Mouse (Mus musculus) midbrain, embryonic 13.5 days (tissue): Measurements from ENCODE around the gene Cpne8. TPM values are rescaled to one million over a fixed set of nuclear protein-coding genes. Genes with fewer than 3 reads are reported as not detected.
"Not testable (repeated sequence)": the region's sequence is repeated elsewhere in the genome, so short reads cannot be mapped to it uniquely, and the experiment has no call there.

Experiments used
- ATAC-seq: fragments of 200-750 bp; cut with Nextera tagmentation; 2 replicates; pipeline ENCODE4 v1.8.0; 2017; ENCODE audit warnings: mild to moderate bottlenecking, moderate TSS enrichment, moderate library complexity
- H3K27ac ChIP-seq: fragments of 300-500 bp; sonication (generic); 2 replicates; pipeline ENCODE4 v1.5.1; 2015; ENCODE audit warnings: inconsistent platforms, mild to moderate bottlenecking, moderate library complexity
- H3K27me3 ChIP-seq: fragments of 300-500 bp; sonication (generic); 2 replicates; pipeline ENCODE4 v1.6.1; 2015; ENCODE audit warnings: mild to moderate bottlenecking, inconsistent platforms
- H3K36me3 ChIP-seq: fragments of 300-500 bp; sonication (generic); 2 replicates; pipeline ENCODE4 v1.6.1; 2015; ENCODE audit warnings: mild to moderate bottlenecking, inconsistent platforms
- H3K4me1 ChIP-seq: fragments of 300-500 bp; sonication (generic); replicated peaks from 2 replicates; pipeline ENCODE4 v1.6.1; 2015; ENCODE audit warnings: inconsistent platforms
- H3K4me2 ChIP-seq: fragments of 300-500 bp; sonication (generic); replicated peaks from 2 replicates; pipeline ENCODE4 v1.6.1; 2015; ENCODE audit warnings: moderate library complexity, mild to moderate bottlenecking, inconsistent platforms
- H3K4me3 ChIP-seq: fragments of 300-500 bp; sonication (generic); replicated peaks from 2 replicates; pipeline ENCODE4 v1.5.1; 2015; ENCODE audit warnings: mild to moderate bottlenecking, inconsistent platforms
- H3K9ac ChIP-seq: fragments of 300-500 bp; sonication (generic); replicated peaks from 2 replicates; pipeline ENCODE4 v1.6.1; 2015; ENCODE audit warnings: mild to moderate bottlenecking, inconsistent platforms
- H3K9me3 ChIP-seq: fragments of 300-500 bp; sonication (generic); 2 replicates; pipeline ENCODE4 v1.6.1; 2016; ENCODE audit warnings: mild to moderate bottlenecking, inconsistent platforms
- WGBS: fragments of 180-500 bp; shearing (Covaris S2); methylation state at CpG from one replicate; pipeline ENCODE4 v1.1.7; 2015; 5-methylcytosine and 5-hydroxymethylcytosine counted together
- polyA plus RNA-seq: library from polyadenylated mRNA; unstranded; fragments of >200 nt; fragmentation: Nextera tagmentation; extraction: Ambion mirVana; gene quantifications from 2 replicates; pipeline ENCODE4 v1.2.1, GENCODE M21; 2015

Gene Cpne8
- polyA plus RNA-seq, 1 experiment from 2014 or later: 7.4 TPM

DNA sequence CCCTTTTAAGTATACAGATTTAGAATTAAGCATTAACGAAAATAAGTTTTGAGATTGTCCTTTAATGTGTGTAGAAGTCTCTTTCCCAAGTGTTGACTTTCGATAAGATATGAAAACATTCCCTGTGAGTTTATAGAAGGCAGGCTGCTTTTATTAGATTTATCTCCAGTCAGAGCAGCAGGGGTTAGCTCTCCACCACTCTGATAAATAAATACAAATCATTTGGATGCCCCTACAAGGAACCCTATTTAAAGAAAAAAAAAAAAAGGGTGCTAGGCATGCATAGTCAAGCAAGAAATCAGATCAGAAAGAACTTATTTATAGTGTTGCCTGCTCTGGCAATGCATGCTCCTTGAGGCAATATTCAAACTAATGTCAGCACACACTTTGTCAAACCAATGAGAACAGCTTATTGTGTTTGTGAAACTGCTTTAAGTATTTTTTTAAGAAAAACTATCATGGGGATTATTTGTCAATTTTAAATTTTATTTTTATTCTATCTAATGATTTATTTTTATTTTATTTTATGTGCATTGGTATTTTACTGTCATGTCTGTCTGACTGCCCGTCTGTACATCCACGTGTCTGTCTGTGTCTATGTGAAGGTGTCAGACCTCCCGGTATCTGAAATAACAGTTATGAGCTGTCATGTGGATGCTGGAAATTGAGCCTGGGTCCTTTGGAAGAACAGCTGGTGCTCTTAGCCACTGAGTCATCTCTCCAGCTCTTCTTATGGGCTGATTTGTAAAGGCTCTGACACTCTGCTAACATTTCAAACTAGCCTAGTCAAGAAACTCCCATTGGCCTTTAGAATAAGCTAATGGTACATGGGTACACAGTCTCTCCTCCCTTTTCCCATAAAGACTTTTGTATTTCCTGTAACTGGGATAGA is 142.7 kb downstream of the Cpne8 start:
- H3K4me1 ChIP-seq: peaks cover 5% of the 10 kb centered on the region; the same call in 1 of the 2 replicates
- no peaks in the 10 kb centered on the region for H3K27me3 ChIP-seq
- no peak overlapping the region for H3K9ac ChIP-seq
- ATAC-seq: no peak
- no peak overlapping the region for H3K4me3 ChIP-seq
- no peaks in the 10 kb centered on the region for H3K9me3 ChIP-seq
- no peaks in the 10 kb centered on the region for H3K36me3 ChIP-seq
- no peak overlapping the region for H3K4me2 ChIP-seq
- WGBS: 89% methylated on average over 5 of the region's 5 CpGs
- no peak overlapping the region for H3K27ac ChIP-seq

DNA sequence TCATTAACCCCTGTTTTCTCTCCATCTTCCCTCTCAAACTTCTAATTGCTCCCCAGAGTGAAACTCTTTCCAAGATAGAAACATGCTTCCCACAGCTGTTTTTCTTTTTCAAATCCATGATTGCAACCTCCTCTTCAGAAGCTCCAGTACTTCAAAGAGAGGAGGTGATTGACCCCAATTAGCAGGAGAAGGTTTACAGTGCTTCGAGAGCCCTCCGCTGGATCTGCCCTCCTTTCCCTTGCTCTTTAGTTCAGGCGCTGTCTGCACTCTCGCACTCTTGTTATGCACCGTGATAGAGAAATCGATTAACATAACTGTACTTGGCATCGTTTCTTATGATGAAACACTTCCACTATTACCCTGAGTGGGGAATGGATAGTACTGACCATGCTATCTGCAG is 143.5 kb downstream of the Cpne8 start:
- peak; percentile 58; the same call in 1 of the 2 replicates for ATAC-seq
- Histone ChIP-seq H3K4me1 (peaks cover 5% of the 10 kb centered on the region; the same call in 1 of the 2 replicates), H3K36me3 (no peaks in the 10 kb centered on the region), H3K27me3 (no peaks in the 10 kb centered on the region), H3K9me3 (no peaks in the 10 kb centered on the region), H3K9ac (no peak overlapping the region), H3K27ac (no peak overlapping the region), H3K4me2 (no peak overlapping the region), H3K4me3 (no peak overlapping the region)
- WGBS: 49% methylated on average over 7 of the region's 7 CpGs

DNA sequence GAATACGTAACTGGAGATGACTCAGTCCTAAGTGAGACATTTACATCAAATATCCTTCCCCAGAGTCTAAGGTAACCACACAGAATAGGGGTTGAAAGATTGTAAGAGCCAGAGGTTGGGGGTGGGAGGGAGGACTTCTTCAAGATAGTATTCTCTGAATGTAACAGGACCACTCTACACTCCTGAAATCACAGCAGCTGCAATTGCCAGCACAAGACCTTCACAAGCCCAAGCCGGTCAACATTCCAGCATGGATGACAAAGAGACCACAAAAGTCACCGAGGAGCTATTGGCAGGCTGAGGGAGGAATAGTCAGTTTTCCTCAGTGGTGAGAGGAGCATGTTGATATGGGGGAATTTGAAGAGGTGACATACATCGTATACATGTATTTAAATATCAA is 166.5 kb downstream of the Cpne8 start:
- Histone ChIP-seq H3K9me3 (no peaks in the 10 kb centered on the region), H3K27me3 (no peaks in the 10 kb centered on the region), H3K9ac (no peak overlapping the region), H3K4me3 (no peak overlapping the region), H3K4me1 (no peaks in the 10 kb centered on the region), H3K36me3 (no peaks in the 10 kb centered on the region), H3K4me2 (no peak overlapping the region), H3K27ac (no peak overlapping the region)
- ATAC-seq: no peak
- 95% methylated on average over 4 of the region's 4 CpGs for WGBS

DNA sequence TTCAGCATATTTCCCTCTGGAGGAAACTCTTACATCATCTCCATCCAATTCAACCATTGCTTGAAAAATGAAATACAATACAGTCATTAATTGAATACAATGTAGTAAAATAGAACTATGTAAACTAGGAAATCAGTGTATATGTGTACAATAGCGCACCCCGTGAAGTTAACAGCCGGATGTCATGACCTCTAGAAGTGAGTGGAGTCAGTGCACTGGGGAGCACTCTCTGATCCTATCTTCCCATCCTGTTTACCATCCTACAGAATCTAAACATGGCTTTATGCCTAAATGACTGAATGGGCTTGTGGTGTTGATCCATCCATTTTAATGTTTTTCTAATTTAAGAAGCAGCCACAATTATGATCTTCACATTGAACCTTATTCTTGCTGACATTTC is 182.2 kb downstream of the Cpne8 start:
- no peak overlapping the region for H3K27ac ChIP-seq
- H3K9ac ChIP-seq: no peak overlapping the region
- 88% methylated on average over 3 of the region's 3 CpGs for WGBS
- no peaks in the 10 kb centered on the region for H3K4me1 ChIP-seq
- no peak for ATAC-seq
- H3K27me3 ChIP-seq: no peaks in the 10 kb centered on the region
- H3K9me3 ChIP-seq: no peaks in the 10 kb centered on the region
- no peak overlapping the region for H3K4me3 ChIP-seq
- H3K36me3 ChIP-seq: no peaks in the 10 kb centered on the region
- no peak overlapping the region for H3K4me2 ChIP-seq

DNA sequence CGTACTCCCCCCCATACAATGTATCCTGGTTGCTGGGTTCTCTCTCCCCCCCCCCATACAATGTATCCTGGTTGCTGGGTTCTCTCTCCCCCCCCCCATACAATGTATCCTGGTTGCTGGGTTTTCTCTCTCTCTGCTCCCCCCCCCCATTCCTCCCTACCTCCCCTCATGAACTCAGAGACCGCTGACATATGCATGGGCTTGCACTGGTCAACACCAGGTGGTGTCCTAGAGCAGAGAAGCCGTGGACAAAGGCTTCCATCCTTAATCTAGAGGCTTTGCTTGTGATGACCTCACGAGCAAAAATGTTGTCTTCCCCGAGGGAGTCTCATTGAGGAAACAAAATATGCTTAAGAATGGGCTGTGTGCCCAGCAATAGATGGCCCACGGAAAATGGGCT is 187.7 kb downstream of the Cpne8 start:
- ATAC-seq: no peak
- H3K4me3 ChIP-seq: no peak overlapping the region
- H3K4me2 ChIP-seq: no peak overlapping the region
- no peaks in the 10 kb centered on the region for H3K9me3 ChIP-seq
- WGBS: 79% methylated on average over 6 of the region's 6 CpGs
- H3K27ac ChIP-seq: no peak overlapping the region
- no peaks in the 10 kb centered on the region for H3K36me3 ChIP-seq
- H3K27me3 ChIP-seq: no peaks in the 10 kb centered on the region
- no peak overlapping the region for H3K9ac ChIP-seq
- no peaks in the 10 kb centered on the region for H3K4me1 ChIP-seq

DNA sequence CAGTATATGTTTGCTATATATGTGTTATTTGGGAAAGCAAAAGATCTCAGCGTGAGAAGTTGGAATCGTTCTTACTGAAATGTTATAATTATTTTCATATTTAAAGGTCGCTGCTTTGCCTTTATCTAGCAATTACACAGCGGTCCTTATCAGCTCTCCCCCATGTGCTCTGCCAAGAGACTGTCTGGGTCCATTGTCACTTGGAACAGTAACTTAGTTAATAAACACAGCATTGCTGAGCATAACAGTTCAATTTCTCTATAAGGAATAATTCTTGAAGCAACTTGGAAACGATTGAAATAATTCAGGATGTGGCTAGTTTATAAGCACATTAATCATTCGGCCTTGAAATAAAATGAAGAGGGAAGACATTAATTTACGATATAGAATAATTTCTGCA is 189.0 kb downstream of the Cpne8 start:
- no peaks in the 10 kb centered on the region for H3K4me1 ChIP-seq
- H3K27me3 ChIP-seq: no peaks in the 10 kb centered on the region
- H3K9me3 ChIP-seq: no peaks in the 10 kb centered on the region
- no peak overlapping the region for H3K9ac ChIP-seq
- H3K4me2 ChIP-seq: no peak overlapping the region
- H3K36me3 ChIP-seq: no peaks in the 10 kb centered on the region
- ATAC-seq: no peak
- H3K4me3 ChIP-seq: no peak overlapping the region
- H3K27ac ChIP-seq: no peak overlapping the region
- WGBS: 90% methylated on average over 7 of the region's 7 CpGs

DNA sequence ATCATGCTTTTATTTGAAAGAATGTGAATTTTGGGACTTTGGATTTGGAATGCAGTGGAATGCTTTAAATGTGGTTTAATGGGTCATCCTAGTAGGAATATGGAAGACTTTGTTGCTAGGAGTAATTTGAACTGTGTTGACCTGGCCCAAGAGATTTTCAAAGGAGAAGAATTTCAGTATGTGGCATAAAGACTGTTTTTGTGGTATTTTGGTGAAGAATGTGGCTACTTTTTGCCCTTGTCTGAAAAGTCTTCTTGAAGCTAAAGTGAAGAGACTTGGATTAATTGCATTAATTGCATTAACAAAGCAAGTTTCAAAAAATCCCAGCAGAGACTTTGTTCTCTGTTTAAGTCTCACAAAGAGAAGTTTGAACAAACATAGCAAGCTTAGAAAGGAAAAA is 208.7 kb downstream of the Cpne8 start:
- H3K27me3 ChIP-seq, H3K4me2 ChIP-seq, H3K9me3 ChIP-seq, H3K36me3 ChIP-seq, H3K4me3 ChIP-seq, ATAC-seq, H3K4me1 ChIP-seq, H3K27ac ChIP-seq, H3K9ac ChIP-seq: not testable (repeated sequence)

DNA sequence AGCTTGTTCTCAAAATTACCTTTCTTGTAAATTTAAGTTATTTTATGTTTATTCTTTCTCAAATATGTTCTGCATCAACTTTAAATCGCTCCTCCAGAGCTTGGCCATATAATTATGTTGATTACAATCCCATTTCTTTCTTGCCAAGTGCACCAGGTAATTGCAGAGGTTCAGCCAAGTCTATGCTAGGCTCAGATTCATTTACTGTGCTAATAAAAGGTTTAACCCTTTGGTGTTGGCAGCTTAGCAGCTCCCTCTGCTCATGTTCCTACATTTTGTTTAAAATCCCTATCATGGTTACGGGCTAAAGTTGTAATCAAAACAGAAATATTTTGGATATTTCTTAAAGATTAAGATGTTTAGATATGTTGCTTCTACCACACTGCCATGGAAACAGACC is 216.0 kb downstream of the Cpne8 start:
- no peak overlapping the region for H3K4me2 ChIP-seq
- H3K4me1 ChIP-seq: no peaks in the 10 kb centered on the region
- no peaks in the 10 kb centered on the region for H3K9me3 ChIP-seq
- H3K27ac ChIP-seq: no peak overlapping the region
- H3K27me3 ChIP-seq: no peaks in the 10 kb centered on the region
- ATAC-seq: no peak
- H3K36me3 ChIP-seq: no peaks in the 10 kb centered on the region
- no peak overlapping the region for H3K4me3 ChIP-seq
- no peak overlapping the region for H3K9ac ChIP-seq
- 92% methylated on average over 2 of the region's 2 CpGs for WGBS

DNA sequence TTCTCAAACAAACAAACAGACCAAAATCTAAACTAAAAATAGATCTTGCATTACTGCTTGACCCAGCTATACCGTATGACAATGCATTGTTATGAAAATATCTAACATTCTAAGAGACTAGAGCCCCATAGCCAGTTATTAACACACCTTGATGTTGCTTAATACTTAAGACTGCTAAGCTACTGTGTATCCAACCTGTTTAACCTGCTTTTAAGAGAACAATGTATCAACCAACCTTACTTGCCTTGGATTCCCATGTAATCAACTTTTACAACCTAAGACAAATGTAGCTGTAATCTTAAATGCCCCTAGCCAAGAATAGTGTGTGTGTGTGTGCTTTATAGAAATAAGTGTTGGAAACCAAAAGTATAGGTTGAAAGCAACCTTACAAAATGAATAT is 233.2 kb downstream of the Cpne8 start:
- H3K9me3 ChIP-seq: no peaks in the 10 kb centered on the region
- ATAC-seq: no peak
- H3K36me3 ChIP-seq: no peaks in the 10 kb centered on the region
- no peaks in the 10 kb centered on the region for H3K27me3 ChIP-seq
- 89% methylated on average over 1 of the region's 1 CpGs for WGBS
- no peak overlapping the region for H3K9ac ChIP-seq
- H3K27ac ChIP-seq: no peak overlapping the region
- H3K4me3 ChIP-seq: no peak overlapping the region
- no peak overlapping the region for H3K4me2 ChIP-seq
- no peaks in the 10 kb centered on the region for H3K4me1 ChIP-seq
